Mouse (Mus musculus) liver, adult 2 months (tissue): ENCODE data around the gene Glcci1. TPM values are rescaled to one million over a fixed set of nuclear protein-coding genes. Genes with fewer than 3 reads are reported as not detected.

Experiments
- DNase-seq: peaks from one replicate; pipeline ENCODE4 v3.0.0-alpha.2; 2011; ENCODE audit warnings: low read depth, low spot score; ENCODE audit errors: extremely low read depth
- H3K27ac ChIP-seq: fragments of 200-500 bp; replicated peaks from 2 replicates; pipeline ENCODE4 v1.5.1; 2012; ENCODE audit warnings: low read depth, mild to moderate bottlenecking, control low read depth, inconsistent platforms, low read length; ENCODE audit not compliant: insufficient read depth
- H3K27me3 ChIP-seq: fragments of 200-500 bp; 2 replicates; pipeline ENCODE4 v1.6.1; 2012; ENCODE audit warnings: mild to moderate bottlenecking, moderate library complexity, low read length, inconsistent platforms; ENCODE audit not compliant: control insufficient read depth, insufficient read depth
- H3K36me3 ChIP-seq: fragments of 200-500 bp; 2 replicates; pipeline ENCODE4 v1.6.1; 2012; ENCODE audit warnings: low read length, inconsistent platforms; ENCODE audit not compliant: control insufficient read depth, insufficient read depth
- H3K4me1 ChIP-seq: fragments of 200-500 bp; 2 replicates; pipeline ENCODE4 v1.6.1; 2011; ENCODE audit warnings: low read length; ENCODE audit not compliant: control insufficient read depth, insufficient read depth
- H3K4me3 ChIP-seq: fragments of 200-500 bp; 2 replicates; pipeline ENCODE4 v1.5.1; 2011; ENCODE audit warnings: low read depth, mild to moderate bottlenecking, control low read depth, low read length, moderate library complexity; ENCODE audit not compliant: insufficient read depth
- H3K79me2 ChIP-seq: fragments of 200-500 bp; 2 replicates; pipeline ENCODE4 v1.6.1; 2012; ENCODE audit warnings: inconsistent platforms, mild to moderate bottlenecking, low read length, moderate library complexity; ENCODE audit not compliant: control insufficient read depth, insufficient read depth
- H3K9ac ChIP-seq: fragments of 200-500 bp; 2 replicates; pipeline ENCODE4 v1.6.1; 2012; ENCODE audit warnings: low read depth, mild to moderate bottlenecking, control low read depth, inconsistent platforms, low read length
- CTCF ChIP-seq: fragments of 200-500 bp; IDR thresholded peaks from 2 replicates; pipeline ENCODE4 v1.5.1; 2011; ENCODE audit warnings: low read depth, low read length, control low read depth
- POLR2A ChIP-seq: fragments of 200-500 bp; IDR thresholded peaks from 2 replicates; pipeline ENCODE4 v1.6.1; 2011; ENCODE audit warnings: low read length, control low read depth; ENCODE audit not compliant: insufficient read depth; ENCODE audit errors: extremely low read depth
- WGBS: fragments of 180-500 bp; shearing (Covaris S2); methylation state at CpG from one replicate; pipeline ENCODE4 v1.1.7; 2018; 5-methylcytosine and 5-hydroxymethylcytosine counted together
- polyA plus RNA-seq: library from polyadenylated mRNA; depleted of rRNA; stranded (reverse); fragments of >200 nt; gene quantifications from 2 replicates; pipeline ENCODE4 v1.2.3, GENCODE M21; 2012
- total RNA-seq: library from RNA; depleted of rRNA; stranded (reverse); fragments of >200 nt; gene quantifications from 2 replicates; pipeline ENCODE4 v1.2.3, GENCODE M21; 2014

The Glcci1 gene
- total and polyA plus RNA-seq, 2 experiments, result 1.5 to 2.1 TPM

- Histone ChIP-seq H3K36me3 (no peaks in the 10 kb centered on the region), H3K4me3 (no peak overlapping the region), H3K27me3 (no peaks in the 10 kb centered on the region), H3K9ac (no peak overlapping the region), H3K27ac (no peak overlapping the region; the same call in 1 of the 2 replicates), H3K4me1 (no peaks in the 10 kb centered on the region), H3K79me2 (no peaks in the 10 kb centered on the region)
- WGBS, result 90% methylated on average over 17 of the region's 17 CpGs
- DNase-seq, result no peak
- no peak for TF ChIP-seq CTCF
- TF ChIP-seq POLR2A, result no peak
These were observed 24.7 kb upstream of the Glcci1 start for GRCm38 (mm10) chr6:8484437-8485275.

- Histone ChIP-seq H3K36me3 (no peaks in the 10 kb centered on the region), H3K4me1 (no peaks in the 10 kb centered on the region), H3K79me2 (no peaks in the 10 kb centered on the region), H3K4me3 (no peak overlapping the region), H3K9ac (no peak overlapping the region), H3K27me3 (no peaks in the 10 kb centered on the region), H3K27ac (no peak overlapping the region)
- no peak for TF ChIP-seq CTCF
- TF ChIP-seq POLR2A, result no peak
- no peak for DNase-seq
- WGBS, result 76% methylated on average over 16 of the region's 16 CpGs
These were observed 23.8 kb upstream of the Glcci1 start for GRCm38 (mm10) chr6:8485414-8486175.

GRCm38 (mm10) chr6:8486391-8487043, 22.9 kb upstream of the Glcci1 start:
- no peaks in the 10 kb centered on the region for H3K79me2 ChIP-seq
- no peak overlapping the region for H3K9ac ChIP-seq
- H3K36me3 ChIP-seq, result no peaks in the 10 kb centered on the region
- H3K4me1 ChIP-seq, result no peaks in the 10 kb centered on the region
- no peak overlapping the region for H3K4me3 ChIP-seq
- no peak overlapping the region for H3K27ac ChIP-seq
- no peak for DNase-seq
- H3K27me3 ChIP-seq, result no peaks in the 10 kb centered on the region
- WGBS, result 94% methylated on average over 17 of the region's 17 CpGs
- TF ChIP-seq POLR2A (no peak), CTCF (no peak)

GRCm38 (mm10) chr6:8487044-8487853, 22.2 kb upstream of the Glcci1 start:
- no peaks in the 10 kb centered on the region for H3K79me2 ChIP-seq
- H3K27me3 ChIP-seq, result no peaks in the 10 kb centered on the region
- no peaks in the 10 kb centered on the region for H3K36me3 ChIP-seq
- WGBS, result 78% methylated on average over 20 of the region's 20 CpGs
- H3K4me3 ChIP-seq, result no peak overlapping the region
- TF ChIP-seq POLR2A, result no peak
- no peaks in the 10 kb centered on the region for H3K4me1 ChIP-seq
- no peak for DNase-seq
- no peak overlapping the region for H3K9ac ChIP-seq
- no peak overlapping the region for H3K27ac ChIP-seq

GRCm38 (mm10) chr6:8488249-8488648, 21.2 kb upstream of the Glcci1 start:
- Histone ChIP-seq H3K9ac (no peak overlapping the region), H3K79me2 (no peaks in the 10 kb centered on the region), H3K27ac (no peak overlapping the region), H3K36me3 (no peaks in the 10 kb centered on the region), H3K4me1 (no peaks in the 10 kb centered on the region), H3K27me3 (no peaks in the 10 kb centered on the region), H3K4me3 (no peak overlapping the region)
- TF ChIP-seq CTCF (no peak), POLR2A (no peak)
- 73% methylated on average over 5 of the region's 5 CpGs for WGBS
- DNase-seq, result no peak
